Mouse (Mus musculus) forebrain, embryonic 14.5 days (tissue): ENCODE measurements around the gene CN725425. TPM values are rescaled to one million over a fixed set of nuclear protein-coding genes. Genes with fewer than 3 reads are reported as not detected.

Experiments
- ATAC-seq: fragments of 200-750 bp; cut with Nextera tagmentation; 2 replicates; pipeline ENCODE4 v1.8.0; 2017; ENCODE audit warnings: mild to moderate bottlenecking, moderate library complexity
- DNase-seq: peaks from one replicate; pipeline ENCODE4 v3.0.0-alpha.2; 2015; ENCODE audit warnings: low spot score
- H3K27ac ChIP-seq: fragments of 300-500 bp; sonication (generic); 2 replicates; pipeline ENCODE4 v1.5.1; 2014; ENCODE audit warnings: low read depth, mild to moderate bottlenecking, control low read depth, low read length, moderate library complexity
- H3K27me3 ChIP-seq: fragments of 300-500 bp; sonication (generic); replicated peaks from 2 replicates; pipeline ENCODE4 v1.6.1; 2014; ENCODE audit warnings: low read length, control low read depth, mixed read lengths; ENCODE audit not compliant: control insufficient read depth, insufficient read depth
- H3K36me3 ChIP-seq: fragments of 300-500 bp; sonication (generic); 2 replicates; pipeline ENCODE4 v1.6.1; 2014; ENCODE audit warnings: low read length, control low read depth; ENCODE audit not compliant: control insufficient read depth, insufficient read depth
- H3K4me1 ChIP-seq: fragments of 300-500 bp; sonication (generic); 2 replicates; pipeline ENCODE4 v1.6.1; 2014; ENCODE audit warnings: antibody characterized with exemption, low read length, control low read depth; ENCODE audit not compliant: control insufficient read depth, insufficient read depth
- H3K4me2 ChIP-seq: fragments of 300-500 bp; sonication (generic); 2 replicates; pipeline ENCODE4 v1.6.1; 2014; ENCODE audit warnings: mild to moderate bottlenecking, control low read depth, low read length
- H3K4me3 ChIP-seq: fragments of 300-500 bp; sonication (generic); 2 replicates; pipeline ENCODE4 v1.5.1; 2014; ENCODE audit warnings: low read depth, low read length, control low read depth
- H3K9ac ChIP-seq: fragments of 300-500 bp; sonication (generic); 2 replicates; pipeline ENCODE4 v1.6.1; 2014; ENCODE audit warnings: mild to moderate bottlenecking, low read length, control low read depth, moderate library complexity
- H3K9me3 ChIP-seq: fragments of 300-500 bp; sonication (generic); replicated peaks from 2 replicates; pipeline ENCODE4 v1.6.1; 2016; ENCODE audit warnings: low read length, control low read depth, mixed read lengths; ENCODE audit not compliant: control insufficient read depth
- WGBS: fragments of 180-500 bp; shearing (Covaris S2); extraction: QIAGEN DNeasy Blood & Tissue Kit; methylation state at CpG from one replicate; pipeline ENCODE4 v1.1.7; 2014; 5-methylcytosine and 5-hydroxymethylcytosine counted together
- polyA plus RNA-seq: library from polyadenylated mRNA; unstranded; fragments of >200 nt; fragmentation: Nextera tagmentation; extraction: Ambion mirVana; gene quantifications from 2 replicates; pipeline ENCODE4 v1.2.1, GENCODE M21; 2014

Gene CN725425
- polyA plus RNA-seq, 1 experiment from 2014 or later, result not detected

DNA sequence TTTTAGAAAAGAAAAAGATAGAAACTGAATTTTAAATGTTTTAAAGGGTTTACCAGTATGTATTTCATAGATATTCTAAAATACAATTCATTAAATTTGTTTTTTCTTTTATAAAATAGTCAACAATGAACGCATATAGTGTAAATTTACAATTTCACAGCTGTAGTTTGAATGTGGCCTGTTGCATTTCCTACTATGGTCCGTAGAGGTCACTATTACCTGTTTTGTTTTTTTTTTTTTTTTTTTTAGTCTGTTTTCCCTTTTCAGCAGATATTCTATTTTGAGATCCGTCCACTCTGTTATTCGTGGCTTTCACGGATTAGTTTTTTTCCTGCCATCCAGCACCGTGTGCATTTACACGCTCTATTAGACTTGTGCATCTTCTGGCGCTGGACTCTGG is 53.7 kb downstream of the CN725425 start:
- 55% methylated on average over 8 of the region's 8 CpGs for WGBS
- Histone ChIP-seq H3K4me2 (no peak overlapping the region), H3K4me3 (no peak overlapping the region), H3K9me3 (no peaks in the 10 kb centered on the region), H3K4me1 (peaks cover 4% of the 10 kb centered on the region; the same call in 1 of the 2 replicates), H3K9ac (no peak overlapping the region), H3K27ac (no peak overlapping the region), H3K36me3 (no peaks in the 10 kb centered on the region), H3K27me3 (no peaks in the 10 kb centered on the region)
- DNase-seq (peak; percentile 26), ATAC-seq (no peak)

DNA sequence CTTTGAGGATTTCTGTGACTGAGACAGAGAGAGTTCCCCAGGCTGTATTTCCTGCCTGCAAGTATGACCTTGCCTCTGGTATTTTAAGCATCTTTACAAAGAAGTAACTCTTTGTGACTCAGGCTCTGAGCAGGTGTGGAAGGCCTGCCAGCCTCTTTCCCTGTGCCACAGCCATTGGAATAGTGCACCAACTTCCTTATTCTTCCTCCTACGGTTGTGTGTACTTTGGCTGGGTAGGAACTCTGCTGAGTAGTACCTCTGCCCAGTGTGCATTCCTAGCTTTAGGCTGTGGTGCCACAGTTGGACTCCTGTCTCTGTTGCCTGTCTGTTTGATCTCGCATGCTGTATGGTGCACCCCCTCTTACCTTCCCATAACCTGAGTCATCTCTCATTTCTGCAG is 56.0 kb downstream of the CN725425 start:
- H3K4me2 ChIP-seq, result no peak overlapping the region
- peaks cover 4% of the 10 kb centered on the region; the same call in 1 of the 2 replicates for H3K4me1 ChIP-seq
- no peaks in the 10 kb centered on the region for H3K36me3 ChIP-seq
- no peaks in the 10 kb centered on the region for H3K27me3 ChIP-seq
- DNase-seq (no peak), ATAC-seq (no peak)
- no peaks in the 10 kb centered on the region for H3K9me3 ChIP-seq
- H3K9ac ChIP-seq, result no peak overlapping the region
- H3K4me3 ChIP-seq, result no peak overlapping the region
- no peak overlapping the region for H3K27ac ChIP-seq
- WGBS, result 97% methylated on average over 2 of the region's 2 CpGs

DNA sequence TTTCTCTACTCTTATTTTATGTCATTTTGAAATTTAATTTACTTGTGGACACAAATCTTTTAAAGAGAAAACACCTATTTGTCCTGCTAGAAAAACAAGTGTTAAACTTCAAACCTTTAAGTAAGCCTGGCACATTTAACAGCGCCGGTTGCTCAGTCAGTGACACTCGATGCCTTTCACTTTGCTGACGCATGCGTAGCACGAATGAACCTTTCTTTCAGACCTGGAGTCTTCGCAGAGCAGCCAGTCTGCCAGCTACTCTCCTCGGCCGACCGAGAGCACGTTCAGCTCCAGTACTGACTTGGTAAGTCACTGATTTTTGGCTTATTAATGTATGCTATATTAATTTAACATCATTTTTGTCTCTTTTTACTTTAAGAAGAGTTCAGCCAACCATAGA is 57.8 kb downstream of the CN725425 start:
- H3K9ac ChIP-seq, result no peak overlapping the region
- 67% methylated on average over 11 of the region's 11 CpGs for WGBS
- H3K36me3 ChIP-seq, result no peaks in the 10 kb centered on the region
- no peaks in the 10 kb centered on the region for H3K9me3 ChIP-seq
- H3K27me3 ChIP-seq, result no peaks in the 10 kb centered on the region
- H3K4me2 ChIP-seq, result no peak overlapping the region
- DNase-seq, result peak; percentile 16
- ATAC-seq, result no peak
- H3K27ac ChIP-seq, result no peak overlapping the region
- no peaks in the 10 kb centered on the region for H3K4me1 ChIP-seq
- no peak overlapping the region for H3K4me3 ChIP-seq

DNA sequence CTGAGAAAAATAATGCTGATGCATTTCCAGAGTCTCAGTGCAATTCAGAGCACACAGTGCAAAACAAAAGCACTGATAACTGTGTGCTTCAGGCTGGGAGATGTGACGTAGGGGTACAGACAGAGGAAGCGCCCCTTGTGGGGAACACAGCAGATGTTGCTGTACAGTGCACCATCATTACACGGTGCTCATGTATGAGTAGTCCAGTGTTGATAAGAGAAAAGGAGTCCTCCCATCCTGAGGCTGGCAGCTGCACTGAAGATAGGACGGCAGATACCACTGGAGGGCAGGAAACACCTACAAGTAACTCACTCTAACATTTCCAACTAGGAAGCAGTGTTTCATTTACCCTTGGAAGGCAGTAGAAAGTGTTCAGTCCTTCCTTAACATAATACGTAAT is 61.3 kb downstream of the CN725425 start:
- H3K27me3 ChIP-seq, result no peaks in the 10 kb centered on the region
- no peak overlapping the region for H3K4me3 ChIP-seq
- ATAC-seq (no peak), DNase-seq (peak; percentile 11)
- H3K36me3 ChIP-seq, result no peaks in the 10 kb centered on the region
- H3K4me1 ChIP-seq, result no peaks in the 10 kb centered on the region
- 69% methylated on average over 5 of the region's 5 CpGs for WGBS
- no peaks in the 10 kb centered on the region for H3K9me3 ChIP-seq
- no peak overlapping the region for H3K27ac ChIP-seq
- no peak overlapping the region for H3K9ac ChIP-seq
- no peak overlapping the region for H3K4me2 ChIP-seq

DNA sequence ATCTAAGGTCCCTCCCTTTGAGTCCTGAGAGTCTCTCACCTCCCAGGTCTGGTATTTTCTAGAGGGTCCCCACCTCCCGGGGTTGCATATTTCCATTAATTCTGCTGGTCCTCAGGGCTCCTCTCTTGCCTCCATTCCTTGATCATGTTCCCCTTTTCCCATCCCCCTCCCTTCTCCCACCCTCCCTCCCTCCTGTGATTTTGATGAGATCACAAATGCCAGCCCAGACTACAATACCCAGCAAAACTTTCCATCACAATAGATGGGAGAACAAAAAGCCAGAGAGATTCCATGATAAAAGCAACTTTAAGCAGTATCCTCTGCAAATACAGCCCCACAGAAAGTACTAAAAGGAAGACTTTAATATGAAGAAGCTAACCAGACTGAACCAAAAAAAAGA is 64.6 kb downstream of the CN725425 start:
- H3K9me3 ChIP-seq, result no peaks in the 10 kb centered on the region
- no peaks in the 10 kb centered on the region for H3K4me1 ChIP-seq
- H3K27me3 ChIP-seq, result no peaks in the 10 kb centered on the region
- H3K4me2 ChIP-seq, result no peak overlapping the region
- no peak overlapping the region for H3K4me3 ChIP-seq
- H3K27ac ChIP-seq, result no peak overlapping the region
- no peak overlapping the region for H3K9ac ChIP-seq
- 84% methylated on average over 1 of the region's 1 CpGs for WGBS
- DNase-seq (no peak), ATAC-seq (no peak)
- H3K36me3 ChIP-seq, result no peaks in the 10 kb centered on the region

DNA sequence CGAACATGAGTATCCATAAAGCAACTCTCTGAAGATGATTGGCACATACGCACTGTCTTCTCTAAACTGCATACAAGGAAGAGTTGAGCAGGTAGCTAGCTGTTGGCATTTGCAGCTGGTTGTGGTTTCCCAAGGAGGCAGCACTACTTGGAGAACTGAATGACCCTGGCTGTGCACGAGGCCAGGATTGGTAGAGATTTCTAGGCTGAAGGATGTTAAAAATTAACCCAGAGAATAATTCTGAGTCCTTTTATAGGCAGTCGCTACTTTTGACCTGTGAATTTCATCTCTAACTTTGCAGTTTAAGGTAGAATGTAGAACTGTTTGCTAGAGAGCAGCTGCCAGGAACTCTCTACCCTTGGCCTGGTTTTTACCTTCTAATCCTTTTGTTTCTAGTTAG is 69.2 kb downstream of the CN725425 start:
- H3K9ac ChIP-seq, result no peak overlapping the region
- no peak for DNase-seq
- 93% methylated on average over 4 of the region's 4 CpGs for WGBS
- H3K27ac ChIP-seq, result no peak overlapping the region
- no peaks in the 10 kb centered on the region for H3K36me3 ChIP-seq
- H3K4me1 ChIP-seq, result no peaks in the 10 kb centered on the region
- no peaks in the 10 kb centered on the region for H3K9me3 ChIP-seq
- H3K4me3 ChIP-seq, result no peak overlapping the region
- no peaks in the 10 kb centered on the region for H3K27me3 ChIP-seq
- ATAC-seq, result no peak
- no peak overlapping the region for H3K4me2 ChIP-seq

DNA sequence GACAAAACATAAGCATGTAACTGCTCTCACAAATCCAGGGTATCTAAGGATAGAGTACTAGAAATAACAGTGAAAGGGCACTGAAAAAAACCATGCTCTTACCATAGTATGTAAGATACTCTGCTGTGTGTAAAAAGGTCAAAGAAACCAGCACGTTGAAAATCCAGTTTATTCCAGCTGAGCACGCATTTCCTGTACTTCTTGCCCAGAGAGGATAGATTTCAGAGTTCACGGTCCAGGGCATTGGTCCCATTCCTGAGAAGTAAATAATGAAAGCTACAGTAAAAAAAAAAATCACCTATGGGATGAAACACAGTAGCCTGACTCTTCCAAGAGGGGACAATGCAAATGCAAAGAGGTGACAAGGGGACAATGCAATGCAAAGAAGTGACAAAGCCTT is 76.7 kb downstream of the CN725425 start:
- 69% methylated on average over 3 of the region's 3 CpGs for WGBS
- H3K9me3 ChIP-seq, result no peaks in the 10 kb centered on the region
- no peak overlapping the region for H3K9ac ChIP-seq
- no peak overlapping the region for H3K27ac ChIP-seq
- H3K4me3 ChIP-seq, result no peak overlapping the region
- no peaks in the 10 kb centered on the region for H3K27me3 ChIP-seq
- ATAC-seq (no peak), DNase-seq (no peak)
- H3K36me3 ChIP-seq, result no peaks in the 10 kb centered on the region
- H3K4me1 ChIP-seq, result no peaks in the 10 kb centered on the region
- H3K4me2 ChIP-seq, result no peak overlapping the region

DNA sequence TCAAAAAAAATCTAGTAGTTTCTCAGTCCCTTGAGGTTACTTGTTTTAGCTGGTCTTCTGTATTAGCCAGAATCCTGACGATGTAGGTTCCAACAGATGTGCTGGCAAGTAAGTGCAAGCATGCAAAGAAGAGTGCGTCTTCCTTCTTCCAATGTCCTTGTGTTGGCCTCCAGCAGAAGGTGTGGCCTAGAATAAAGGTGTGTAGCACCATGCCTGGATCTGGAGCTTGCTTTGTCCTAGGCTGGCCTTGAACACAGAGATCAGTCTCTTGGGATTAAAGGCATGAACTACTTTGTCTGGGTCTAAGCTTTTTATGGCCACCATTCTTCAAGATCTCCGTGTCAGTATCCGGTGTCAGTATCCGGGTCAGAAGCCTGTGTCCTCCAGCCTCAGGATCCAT is 80.3 kb downstream of the CN725425 start:
- WGBS, result 94% methylated on average over 5 of the region's 5 CpGs
- DNase-seq (no peak), ATAC-seq (no peak)
- no peaks in the 10 kb centered on the region for H3K27me3 ChIP-seq
- H3K4me3 ChIP-seq, result no peak overlapping the region
- no peaks in the 10 kb centered on the region for H3K4me1 ChIP-seq
- no peaks in the 10 kb centered on the region for H3K36me3 ChIP-seq
- H3K27ac ChIP-seq, result no peak overlapping the region
- no peak overlapping the region for H3K9ac ChIP-seq
- no peak overlapping the region for H3K4me2 ChIP-seq
- H3K9me3 ChIP-seq, result no peaks in the 10 kb centered on the region

DNA sequence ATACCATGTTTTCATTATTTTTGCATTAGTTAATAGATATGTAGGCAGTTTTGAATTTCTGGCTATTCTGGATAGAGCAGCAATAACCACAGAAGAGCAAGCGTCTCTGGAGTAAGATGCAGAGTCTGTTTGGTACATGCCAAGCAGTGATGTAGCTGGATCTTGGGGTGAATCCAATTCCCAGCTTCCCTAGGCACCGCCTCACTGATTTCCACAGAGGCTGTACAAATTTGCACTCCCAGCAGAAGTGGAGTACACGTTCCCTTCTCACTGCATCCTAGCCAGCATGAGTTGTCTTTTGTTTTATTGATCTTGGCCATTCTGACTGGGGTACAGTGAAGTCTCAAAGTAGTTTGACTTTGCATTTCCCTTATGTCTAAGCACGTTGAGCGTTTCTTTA is 82.2 kb downstream of the CN725425 start:
- peak; percentile 16 for DNase-seq
- ATAC-seq, result no peak
- no peaks in the 10 kb centered on the region for H3K4me1 ChIP-seq
- no peak overlapping the region for H3K4me3 ChIP-seq
- no peak overlapping the region for H3K27ac ChIP-seq
- H3K27me3 ChIP-seq, result no peaks in the 10 kb centered on the region
- no peaks in the 10 kb centered on the region for H3K36me3 ChIP-seq
- 82% methylated on average over 5 of the region's 5 CpGs for WGBS
- no peak overlapping the region for H3K4me2 ChIP-seq
- no peak overlapping the region for H3K9ac ChIP-seq
- no peaks in the 10 kb centered on the region for H3K9me3 ChIP-seq
